Mouse (Mus musculus) brain, embryonic 18.5 days (tissue): ENCODE results near the gene Dync1li1.

Experiments
- DNase-seq: peaks from one replicate; pipeline ENCODE4 v3.0.0-alpha.2; 2012; ENCODE audit warnings: low read depth, low spot score

The Dync1li1 gene

GRCm38 (mm10) chr9:114729911-114730805, 41.6 kb downstream of the Dync1li1 start:
- no peak for DNase-seq

- DNase-seq, result peak; percentile 80
Measured at GRCm38 (mm10) chr9:114731011-114731755, 42.6 kb downstream of the Dync1li1 start, which contains the start of gene Cmtm6. Gene Cmtm6 (plus strand): TSS chr9:114731116.

- DNase-seq, result no peak
Measured at GRCm38 (mm10) chr9:114731871-114732682, 43.5 kb downstream of the Dync1li1 start.

- no peak for DNase-seq
Measured at GRCm38 (mm10) chr9:114733238-114733637, 44.6 kb downstream of the Dync1li1 start.

GRCm38 (mm10) chr9:114736442-114736841, 47.9 kb downstream of the Dync1li1 start:
- no peak for DNase-seq

GRCm38 (mm10) chr9:114740336-114740735, 51.7 kb downstream of the Dync1li1 start:
- DNase-seq, result no peak

- no peak for DNase-seq
Measured at GRCm38 (mm10) chr9:114742731-114743130, 54.1 kb downstream of the Dync1li1 start.

- DNase-seq, result no peak
Measured at GRCm38 (mm10) chr9:114745163-114745562, 56.6 kb downstream of the Dync1li1 start.

GRCm38 (mm10) chr9:114745654-114746053, 57.1 kb downstream of the Dync1li1 start:
- DNase-seq, result no peak

- no peak for DNase-seq
Measured at GRCm38 (mm10) chr9:114747012-114747411, 58.4 kb downstream of the Dync1li1 start.

GRCm38 (mm10) chr9:114747466-114747865, 58.9 kb downstream of the Dync1li1 start:
- no peak for DNase-seq

GRCm38 (mm10) chr9:114751582-114751981, 63.0 kb downstream of the Dync1li1 start:
- DNase-seq, result no peak

GRCm38 (mm10) chr9:114752311-114752710, 63.7 kb downstream of the Dync1li1 start:
- DNase-seq, result no peak

GRCm38 (mm10) chr9:114752863-114753484, 64.4 kb downstream of the Dync1li1 start:
- DNase-seq, result peak; percentile 46

GRCm38 (mm10) chr9:114758272-114758671, 69.7 kb downstream of the Dync1li1 start:
- no peak for DNase-seq

- DNase-seq, result no peak
Measured at GRCm38 (mm10) chr9:114758801-114759200, 70.2 kb downstream of the Dync1li1 start.

GRCm38 (mm10) chr9:114759886-114760285, 71.3 kb downstream of the Dync1li1 start:
- DNase-seq, result no peak

GRCm38 (mm10) chr9:114760353-114760752, 71.8 kb downstream of the Dync1li1 start:
- no peak for DNase-seq

- DNase-seq, result no peak
Measured at GRCm38 (mm10) chr9:114761848-114762247, 73.3 kb downstream of the Dync1li1 start.

GRCm38 (mm10) chr9:114763341-114763740, 74.8 kb downstream of the Dync1li1 start:
- DNase-seq, result no peak

- peak; percentile 46 for DNase-seq
Measured at GRCm38 (mm10) chr9:114767030-114767429, 78.4 kb downstream of the Dync1li1 start.
